Mouse (Mus musculus) hindbrain, postnatal 0 days (tissue): ENCODE measurements around the gene Evpl. TPM values are rescaled to one million over a fixed set of nuclear protein-coding genes. Genes with fewer than 3 reads are reported as not detected.
"Not testable (repeated sequence)": the region's sequence is repeated elsewhere in the genome, so short reads cannot be mapped to it uniquely, and the experiment has no call there.

Experiments used
- ATAC-seq: fragments of 200-750 bp; cut with Nextera tagmentation; 2 replicates; pipeline ENCODE4 v1.8.0; 2017; ENCODE audit warnings: mild to moderate bottlenecking, moderate TSS enrichment, moderate library complexity
- DNase-seq: peaks from one replicate; pipeline ENCODE4 v3.0.0-alpha.2; 2015; ENCODE audit warnings: low spot score
- H3K27ac ChIP-seq: fragments of 300-500 bp; sonication (generic); 2 replicates; pipeline ENCODE4 v1.5.1; 2014; ENCODE audit warnings: mild to moderate bottlenecking
- H3K27me3 ChIP-seq: fragments of 300-500 bp; sonication (generic); 2 replicates; pipeline ENCODE4 v1.6.1; 2014; ENCODE audit warnings: low read length, mixed read lengths; ENCODE audit not compliant: insufficient read depth
- H3K36me3 ChIP-seq: fragments of 300-500 bp; sonication (generic); 2 replicates; pipeline ENCODE4 v1.6.1; 2014; ENCODE audit warnings: low read length, mixed read lengths; ENCODE audit not compliant: insufficient read depth
- H3K4me1 ChIP-seq: fragments of 300-500 bp; sonication (generic); 2 replicates; pipeline ENCODE4 v1.6.1; 2014; ENCODE audit warnings: antibody characterized with exemption, low read length, mixed read lengths; ENCODE audit not compliant: insufficient read depth
- H3K4me2 ChIP-seq: fragments of 300-500 bp; sonication (generic); 2 replicates; pipeline ENCODE4 v1.6.1; 2014; ENCODE audit warnings: low read depth, mild to moderate bottlenecking, low read length, moderate library complexity, mixed read lengths
- H3K4me3 ChIP-seq: fragments of 300-500 bp; sonication (generic); 2 replicates; pipeline ENCODE4 v1.5.1; 2014; ENCODE audit warnings: low read length
- H3K9ac ChIP-seq: fragments of 300-500 bp; sonication (generic); replicated peaks from 2 replicates; pipeline ENCODE4 v1.6.1; 2014; ENCODE audit warnings: mild to moderate bottlenecking, low read length, moderate library complexity, mixed read lengths
- H3K9me3 ChIP-seq: fragments of 300-500 bp; sonication (generic); 2 replicates; pipeline ENCODE4 v1.6.1; 2016; ENCODE audit warnings: low read length, mixed read lengths
- CTCF ChIP-seq: IDR thresholded peaks from 2 replicates; pipeline ENCODE4 v1.5.1; 2016; ENCODE audit warnings: antibody characterized with exemption, control low read depth, low read depth
- WGBS: fragments of 180-500 bp; shearing (Covaris S2); extraction: QIAGEN DNeasy Blood & Tissue Kit; methylation state at CpG from one replicate; pipeline ENCODE4 v1.1.7; 2014; 5-methylcytosine and 5-hydroxymethylcytosine counted together
- polyA plus RNA-seq: library from polyadenylated mRNA; unstranded; fragments of >200 nt; fragmentation: Nextera tagmentation; extraction: Ambion mirVana; gene quantifications from 2 replicates; pipeline ENCODE4 v1.2.1, GENCODE M21; 2015
- total RNA-seq: library from RNA; depleted of rRNA; stranded (reverse); fragments of >200 nt; gene quantifications from 2 replicates; pipeline ENCODE4 v1.2.3, GENCODE M21; 2014

The Evpl gene
- total and polyA plus RNA-seq, 2 experiments from 2014 or later, result 1.6 to 2.8 TPM

GRCm38 (mm10) chr11:116281671-116282070 lies 43.8 kb upstream of the Evpl start:
- Histone ChIP-seq H3K27me3 (peaks cover 31% of the 10 kb centered on the region), H3K4me1 (peaks cover 8% of the 10 kb centered on the region), H3K4me2 (peak overlapping the region; percentile 54), H3K9ac (0 out of 2 replicates have a peak overlapping the region, but pooled peaks have one; percentile 24), H3K4me3 (peak overlapping the region; percentile 32), H3K27ac (no peak overlapping the region), H3K36me3 (no peaks in the 10 kb centered on the region), H3K9me3 (no peaks in the 10 kb centered on the region)
- DNase-seq, result no peak
- ATAC-seq, result no peak
- 2% methylated on average over 18 of the region's 18 CpGs for WGBS
- no peak for TF ChIP-seq CTCF

- H3K27ac ChIP-seq, result no peak within 1 kb of the TSS
- no peaks in the 10 kb centered on the region for H3K9me3 ChIP-seq
- DNase-seq (no peak), ATAC-seq (no peak)
- peak within 1 kb of the TSS; percentile 54 for H3K4me2 ChIP-seq
- 7% methylated on average over 48 of the region's 48 CpGs for WGBS
- H3K27me3 ChIP-seq, result peaks cover 31% of the 10 kb centered on the region
- peak within 1 kb of the TSS; percentile 32 for H3K4me3 ChIP-seq
- TF ChIP-seq CTCF, result peak; percentile 33
- no peaks in the 10 kb centered on the region for H3K36me3 ChIP-seq
- H3K4me1 ChIP-seq, result peaks cover 8% of the 10 kb centered on the region
- H3K9ac ChIP-seq, result 0 out of 2 replicates have a peak within 1 kb of the TSS, but pooled peaks have one; percentile 24
Observed at GRCm38 (mm10) chr11:116280751-116281663, 43.1 kb upstream of the Evpl start, which contains the start of gene Galr2. Gene Galr2 (plus strand): TSS chr11:116280939.

- ATAC-seq, H3K4me3 ChIP-seq, H3K36me3 ChIP-seq, H3K27ac ChIP-seq, H3K4me2 ChIP-seq, DNase-seq, H3K9me3 ChIP-seq, H3K9ac ChIP-seq: not testable (repeated sequence)
- Histone ChIP-seq H3K4me1 (peaks cover 21% of the 10 kb centered on the region), H3K27me3 (peaks cover 18% of the 10 kb centered on the region)
- WGBS, result 93% methylated on average over 1 of the region's 1 CpGs
Observed at GRCm38 (mm10) chr11:116277184-116277583, 39.3 kb upstream of the Evpl start.

- Histone ChIP-seq H3K27ac (peak within 1 kb of the TSS; percentile 93), H3K27me3 (no peaks in the 10 kb centered on the region), H3K4me1 (peaks cover 13% of the 10 kb centered on the region), H3K9ac (peak within 1 kb of the TSS; percentile 91), H3K9me3 (no peaks in the 10 kb centered on the region), H3K4me3 (peak within 1 kb of the TSS; percentile 96), H3K36me3 (peaks cover 20% of the 10 kb centered on the region), H3K4me2 (peak within 1 kb of the TSS; percentile 90)
- DNase-seq, result peak; percentile 97
- WGBS, result 2% methylated on average over 32 of the region's 32 CpGs
- peak; percentile 99 for ATAC-seq
- TF ChIP-seq CTCF, result peak; percentile 57
Observed at GRCm38 (mm10) chr11:116274045-116274666, 36.3 kb upstream of the Evpl start, which contains the start of gene Srp68. Gene Srp68 (minus strand): TSS chr11:116274217.

- H3K9ac ChIP-seq, result peak overlapping the region; percentile 91
- peaks cover 21% of the 10 kb centered on the region for H3K36me3 ChIP-seq
- no peaks in the 10 kb centered on the region for H3K9me3 ChIP-seq
- under 1% methylated on average over 39 of the region's 39 CpGs for WGBS
- H3K27me3 ChIP-seq, result no peaks in the 10 kb centered on the region
- H3K4me1 ChIP-seq, result peaks cover 13% of the 10 kb centered on the region
- H3K4me3 ChIP-seq, result peak overlapping the region; percentile 96
- TF ChIP-seq CTCF, result no peak
- H3K4me2 ChIP-seq, result peak overlapping the region; percentile 90
- DNase-seq, result no peak
- ATAC-seq, result peak; percentile 48
- H3K27ac ChIP-seq, result peak overlapping the region; percentile 93
Observed at GRCm38 (mm10) chr11:116273469-116274044, 35.7 kb upstream of the Evpl start.

GRCm38 (mm10) chr11:116272589-116273468 lies 35.0 kb upstream of the Evpl start:
- WGBS, result 64% methylated on average over 12 of the region's 12 CpGs
- DNase-seq (no peak), ATAC-seq (no peak)
- H3K36me3 ChIP-seq, result peaks cover 28% of the 10 kb centered on the region
- peak overlapping the region; percentile 90 for H3K4me2 ChIP-seq
- H3K9ac ChIP-seq, result peak overlapping the region; percentile 91
- peaks cover 13% of the 10 kb centered on the region for H3K4me1 ChIP-seq
- H3K27me3 ChIP-seq, result no peaks in the 10 kb centered on the region
- H3K9me3 ChIP-seq, result no peaks in the 10 kb centered on the region
- H3K27ac ChIP-seq, result no peak overlapping the region
- no peak for TF ChIP-seq CTCF
- H3K4me3 ChIP-seq, result peak overlapping the region; percentile 96
